Mouse (Mus musculus) bone marrow, adult 2 months (tissue): Measurements from ENCODE around the gene Ccdc148. TPM values are rescaled to one million over a fixed set of nuclear protein-coding genes. Genes with fewer than 3 reads are reported as not detected.

Experiments used
- H3K27ac ChIP-seq: fragments of 200-500 bp; 2 replicates; pipeline ENCODE4 v1.5.1; 2012; ENCODE audit warnings: low read depth, mild to moderate bottlenecking, control low read depth, inconsistent platforms, low read length; ENCODE audit not compliant: control insufficient read depth, poor library complexity, insufficient read depth
- H3K4me1 ChIP-seq: fragments of 200-500 bp; 2 replicates; pipeline ENCODE4 v1.6.1; 2011; ENCODE audit warnings: low read length; ENCODE audit not compliant: control insufficient read depth, insufficient read depth
- H3K4me3 ChIP-seq: fragments of 200-500 bp; replicated peaks from 2 replicates; pipeline ENCODE3; 2011; ENCODE audit warnings: mild to moderate bottlenecking, low read depth, low read length, control low read depth; ENCODE audit not compliant: control insufficient read depth
- CTCF ChIP-seq: fragments of 200-500 bp; IDR thresholded peaks from 2 replicates; pipeline ENCODE4 v1.5.1; 2011; ENCODE audit warnings: low read length, control low read depth; ENCODE audit not compliant: control insufficient read depth, insufficient read depth
- POLR2A ChIP-seq: fragments of 200-500 bp; IDR thresholded peaks from 2 replicates; pipeline ENCODE4 v1.6.1; 2011; ENCODE audit warnings: low read depth, mild to moderate bottlenecking, control low read depth, low read length, borderline replicate concordance; ENCODE audit not compliant: control insufficient read depth
- WGBS: fragments of 180-500 bp; shearing (Covaris S2); methylation state at CpG from one replicate; pipeline ENCODE4 v1.1.7; 2018; 5-methylcytosine and 5-hydroxymethylcytosine counted together
- polyA plus RNA-seq: library from polyadenylated mRNA; stranded (reverse); fragments of >200 nt; gene quantifications from 2 replicates; pipeline ENCODE4 v1.2.4, GENCODE M21; 2011; ENCODE audit warnings: low replicate concordance; ENCODE audit not compliant: missing spikeins, insufficient read depth, insufficient read length

Gene Ccdc148
- polyA plus RNA-seq, 1 experiment = 0.87 TPM

- Histone ChIP-seq H3K27ac (no peak overlapping the region), H3K4me3 (no peak overlapping the region), H3K4me1 (no peaks in the 10 kb centered on the region)
- TF ChIP-seq POLR2A (no peak), CTCF (no peak)
- 1% methylated on average over 16 of the region's 16 CpGs for WGBS
These were observed 400 bp downstream of the Ccdc148 start for GRCm38 (mm10) chr2:59159961-59160604.

DNA sequence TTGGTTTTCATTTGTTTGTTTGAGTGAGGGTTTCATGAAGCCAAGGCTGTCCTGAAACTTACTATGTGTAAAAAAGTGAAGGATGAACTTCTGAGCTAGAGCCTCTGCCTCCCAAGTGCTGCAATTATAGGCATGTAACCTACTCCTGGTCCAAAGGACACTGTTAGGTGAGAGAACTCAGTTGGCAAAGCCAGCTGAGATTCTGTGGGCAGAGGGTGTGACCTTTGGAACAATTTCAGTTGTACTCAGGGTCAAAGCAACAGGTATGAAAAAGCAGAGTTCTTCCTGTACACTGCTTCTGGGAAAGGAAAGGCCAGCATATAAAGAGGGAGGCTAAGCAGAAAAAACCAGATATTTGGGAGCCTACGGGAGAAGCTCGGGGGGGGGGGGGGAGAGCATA is 2.4 kb downstream of the Ccdc148 start:
- H3K27ac ChIP-seq = no peak overlapping the region
- 84% methylated on average over 2 of the region's 2 CpGs for WGBS
- no peaks in the 10 kb centered on the region for H3K4me1 ChIP-seq
- TF ChIP-seq CTCF (no peak), POLR2A (no peak)
- H3K4me3 ChIP-seq = no peak overlapping the region

DNA sequence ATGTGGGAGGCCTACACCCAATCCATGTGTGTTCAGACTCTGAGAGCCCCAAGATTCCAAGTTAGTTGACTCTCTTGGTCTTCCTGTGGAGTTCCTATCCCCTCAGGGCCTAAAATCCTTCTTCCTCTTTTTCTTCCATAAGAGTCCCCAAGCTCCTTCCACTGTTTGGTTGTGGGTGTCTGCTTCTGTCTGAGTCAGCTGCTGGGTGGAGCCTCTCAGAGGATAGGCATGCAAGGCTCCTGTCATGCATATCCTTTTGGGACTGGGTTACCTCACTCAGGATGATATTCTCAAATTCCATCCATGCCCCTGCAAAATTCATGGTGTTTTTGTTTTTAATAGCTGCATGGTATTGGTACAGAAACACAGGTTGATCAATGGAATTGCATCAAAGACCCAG is 5.1 kb downstream of the Ccdc148 start:
- TF ChIP-seq CTCF (no peak), POLR2A (no peak)
- H3K4me3 ChIP-seq = no peak overlapping the region
- no peaks in the 10 kb centered on the region for H3K4me1 ChIP-seq
- H3K27ac ChIP-seq = no peak overlapping the region

DNA sequence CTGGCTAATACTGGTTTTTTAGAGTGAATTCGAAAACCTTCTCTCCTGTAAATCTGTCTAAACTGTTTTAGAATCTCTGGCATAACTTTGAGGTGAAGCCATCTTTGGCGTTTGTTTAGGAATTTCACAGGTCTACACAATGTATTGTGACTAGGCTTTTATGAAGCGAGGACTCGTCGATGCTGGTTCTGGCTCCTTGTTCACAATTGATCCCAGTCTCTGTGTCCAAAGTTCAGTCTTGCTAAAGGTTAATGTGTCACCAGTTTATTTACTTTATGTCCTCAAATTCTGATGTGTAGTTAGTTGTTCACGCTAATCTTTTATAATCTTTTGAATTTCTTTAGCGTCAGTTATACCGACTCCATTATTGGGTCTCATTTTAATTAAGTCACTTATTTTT is 29.4 kb downstream of the Ccdc148 start:
- WGBS = 88% methylated on average over 8 of the region's 8 CpGs
- Histone ChIP-seq H3K27ac (no peak overlapping the region), H3K4me1 (no peaks in the 10 kb centered on the region), H3K4me3 (no peak overlapping the region)
- TF ChIP-seq POLR2A (no peak), CTCF (no peak)

GRCm38 (mm10) chr2:59129821-59130220 is 30.7 kb downstream of the Ccdc148 start:
- TF ChIP-seq POLR2A = no peak
- TF ChIP-seq CTCF = no peak
- Histone ChIP-seq H3K4me3 (no peak overlapping the region), H3K27ac (no peak overlapping the region), H3K4me1 (no peaks in the 10 kb centered on the region)
- WGBS = 70% methylated on average over 8 of the region's 8 CpGs

DNA sequence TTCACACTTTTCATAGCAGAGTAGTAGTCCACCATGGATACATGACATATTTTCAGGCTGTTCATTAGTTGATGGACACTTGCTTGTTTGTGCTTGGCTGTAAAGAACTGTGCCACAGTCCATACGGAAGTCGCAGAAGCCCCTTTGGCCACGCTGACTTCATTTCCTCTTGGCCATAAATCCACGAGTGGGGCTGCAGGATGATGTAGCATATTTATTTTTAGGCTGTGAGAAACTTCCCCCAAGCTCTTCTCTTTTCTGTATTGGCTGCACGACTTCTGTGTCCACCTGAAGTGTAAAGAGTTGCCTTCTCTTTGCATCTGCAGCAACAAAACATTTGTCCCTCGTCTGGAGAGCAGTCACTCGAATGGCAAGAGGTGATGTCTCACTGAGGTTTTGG is 31.5 kb downstream of the Ccdc148 start:
- 5% methylated on average over 7 of the region's 7 CpGs for WGBS
- Histone ChIP-seq H3K4me3 (no peak overlapping the region), H3K27ac (no peak overlapping the region), H3K4me1 (no peaks in the 10 kb centered on the region)
- TF ChIP-seq CTCF (no peak), POLR2A (no peak)

DNA sequence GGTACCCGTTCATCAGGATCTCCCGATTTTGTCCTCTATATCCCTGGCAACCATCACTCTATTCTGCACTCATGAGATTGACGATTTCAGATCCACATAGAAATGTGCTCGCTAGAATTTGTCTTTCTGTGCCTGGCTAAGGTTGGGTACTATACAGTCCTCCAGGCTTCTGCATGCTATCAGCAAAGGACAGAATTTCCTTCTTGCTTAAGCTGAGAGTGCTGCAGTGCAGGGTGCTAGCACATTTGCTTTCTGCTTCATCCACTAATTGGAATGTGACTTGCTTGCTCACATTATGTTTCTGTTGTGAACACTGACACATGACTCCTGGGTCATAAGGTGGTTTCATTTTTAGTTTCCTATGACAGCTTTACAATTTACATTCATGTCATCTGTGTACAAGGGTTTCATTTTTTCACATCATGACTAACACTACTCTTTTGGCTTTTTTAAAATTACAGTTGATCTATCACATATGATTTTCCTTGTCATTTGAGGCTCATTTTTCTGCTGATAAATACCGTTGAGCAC is 104.8 kb downstream of the Ccdc148 start:
- WGBS = 68% methylated on average over 5 of the region's 5 CpGs

GRCm38 (mm10) chr2:59054339-59054738 is 106.1 kb downstream of the Ccdc148 start:
- 83% methylated on average over 5 of the region's 5 CpGs for WGBS
- no peak overlapping the region for H3K27ac ChIP-seq
- H3K4me1 ChIP-seq = no peaks in the 10 kb centered on the region
- no peak for TF ChIP-seq POLR2A
- no peak for TF ChIP-seq CTCF
- H3K4me3 ChIP-seq = no peak overlapping the region

More for the DNA sequence above, 104.8 kb downstream of the Ccdc148 start:
- H3K4me3 ChIP-seq = no peak overlapping the region
- no peak overlapping the region for H3K27ac ChIP-seq
- TF ChIP-seq CTCF (no peak), POLR2A (no peak)
- H3K4me1 ChIP-seq = no peaks in the 10 kb centered on the region
